Mouse (Mus musculus): ENCODE measurements around the gene Proser3. TPM values are rescaled to one million over a fixed set of nuclear protein-coding genes. Genes with fewer than 3 reads are reported as not detected.
A peak's percentile ranks its signal among the peaks of the same experiment; 100 is the strongest.

The Proser3 gene
- polyA plus RNA-seq, 1 experiment from 2014 or later: 6.2 TPM

- Histone ChIP-seq H3K4me2 (ENCODE audit: low read length) (no peak overlapping the region), H3K4me3 (ENCODE audit: low read depth, low read length) (no peak overlapping the region), H3K27ac (ENCODE audit: low read depth, low read length) (no peak overlapping the region), H3K4me1 (ENCODE audit: control insufficient read depth, insufficient read depth, low read length) (no peaks in the 10 kb centered on the region), H3K27me3 (replicated peaks; ENCODE audit: control insufficient read depth, insufficient read depth, low read length) (no peaks in the 10 kb centered on the region), H3K9ac (ENCODE audit: low read length) (no peak overlapping the region), H3K36me3 (ENCODE audit: control insufficient read depth, insufficient read depth, low read length) (no peaks in the 10 kb centered on the region), H3K9me3 (replicated peaks; ENCODE audit: control insufficient read depth, low read length) (no peaks in the 10 kb centered on the region)
- WGBS: 58% methylated on average over 5 of the region's 5 CpGs
- ATAC-seq (no peak), DNase-seq (ENCODE audit: low spot score) (no peak)
These were observed 40.8 kb upstream of the Proser3 start for GRCm38 (mm10) chr7:30592772-30593423.

- Histone ChIP-seq H3K36me3 (ENCODE audit: control insufficient read depth, insufficient read depth, low read length) (peaks cover 5% of the 10 kb centered on the region), H3K27me3 (replicated peaks; ENCODE audit: control insufficient read depth, insufficient read depth, low read length) (no peaks in the 10 kb centered on the region), H3K4me2 (ENCODE audit: low read length) (no peak overlapping the region), H3K27ac (ENCODE audit: low read depth, low read length) (no peak overlapping the region), H3K9me3 (replicated peaks; ENCODE audit: control insufficient read depth, low read length) (no peaks in the 10 kb centered on the region), H3K4me3 (ENCODE audit: low read depth, low read length) (no peak overlapping the region), H3K9ac (ENCODE audit: low read length) (peak overlapping the region; percentile 29; the same call in 1 of the 2 replicates), H3K4me1 (ENCODE audit: control insufficient read depth, insufficient read depth, low read length) (peaks cover 7% of the 10 kb centered on the region)
- ATAC-seq (no peak), DNase-seq (ENCODE audit: low spot score) (no peak)
- 14% methylated on average over 4 of the region's 4 CpGs for WGBS
These were observed 39.5 kb upstream of the Proser3 start for GRCm38 (mm10) chr7:30591605-30591951.

DNA sequence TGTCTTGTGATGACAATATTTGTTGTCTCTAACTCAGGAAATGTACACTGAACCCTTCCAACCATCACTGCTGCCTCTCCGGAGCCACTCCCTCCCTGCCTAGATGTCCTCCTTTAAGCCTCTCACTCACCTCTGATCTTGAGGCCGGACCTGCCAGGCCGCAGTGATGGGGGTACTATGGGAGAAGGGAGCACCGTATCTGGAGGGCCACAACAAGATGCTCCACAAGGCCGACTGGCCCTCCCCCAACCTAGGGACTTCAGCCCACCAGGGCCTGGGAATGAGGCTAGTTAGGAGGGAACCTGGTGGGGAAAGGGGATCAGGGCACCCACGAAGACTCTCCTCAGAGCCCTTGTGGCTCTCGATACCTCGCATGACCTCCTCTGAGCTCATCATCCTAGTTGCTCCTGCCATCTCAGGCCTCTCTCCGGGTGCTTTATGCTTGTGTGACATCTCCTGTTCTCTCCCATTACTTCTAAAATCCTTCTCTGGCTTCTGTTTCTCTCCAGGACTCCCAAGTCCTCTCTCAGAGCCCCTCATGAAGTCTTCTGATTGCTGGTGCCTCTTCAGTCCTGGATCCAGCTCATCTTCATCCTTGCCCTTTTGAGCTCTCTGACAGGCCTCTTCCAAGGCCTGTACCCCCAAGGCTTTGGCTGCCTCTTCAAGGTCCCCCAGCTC lies 39.0 kb upstream of the Proser3 start:
- Histone ChIP-seq H3K36me3 (ENCODE audit: control insufficient read depth, insufficient read depth, low read length) (peaks cover 10% of the 10 kb centered on the region), H3K9me3 (replicated peaks; ENCODE audit: control insufficient read depth, low read length) (no peaks in the 10 kb centered on the region), H3K27ac (ENCODE audit: low read depth, low read length) (no peak overlapping the region), H3K9ac (ENCODE audit: low read length) (peak overlapping the region; percentile 29; the same call in 1 of the 2 replicates), H3K27me3 (replicated peaks; ENCODE audit: control insufficient read depth, insufficient read depth, low read length) (no peaks in the 10 kb centered on the region), H3K4me3 (ENCODE audit: low read depth, low read length) (no peak overlapping the region), H3K4me1 (ENCODE audit: control insufficient read depth, insufficient read depth, low read length) (peaks cover 7% of the 10 kb centered on the region), H3K4me2 (ENCODE audit: low read length) (no peak overlapping the region)
- DNase-seq (ENCODE audit: low spot score) (no peak), ATAC-seq (no peak)
- WGBS: 89% methylated on average over 9 of the region's 9 CpGs

DNA sequence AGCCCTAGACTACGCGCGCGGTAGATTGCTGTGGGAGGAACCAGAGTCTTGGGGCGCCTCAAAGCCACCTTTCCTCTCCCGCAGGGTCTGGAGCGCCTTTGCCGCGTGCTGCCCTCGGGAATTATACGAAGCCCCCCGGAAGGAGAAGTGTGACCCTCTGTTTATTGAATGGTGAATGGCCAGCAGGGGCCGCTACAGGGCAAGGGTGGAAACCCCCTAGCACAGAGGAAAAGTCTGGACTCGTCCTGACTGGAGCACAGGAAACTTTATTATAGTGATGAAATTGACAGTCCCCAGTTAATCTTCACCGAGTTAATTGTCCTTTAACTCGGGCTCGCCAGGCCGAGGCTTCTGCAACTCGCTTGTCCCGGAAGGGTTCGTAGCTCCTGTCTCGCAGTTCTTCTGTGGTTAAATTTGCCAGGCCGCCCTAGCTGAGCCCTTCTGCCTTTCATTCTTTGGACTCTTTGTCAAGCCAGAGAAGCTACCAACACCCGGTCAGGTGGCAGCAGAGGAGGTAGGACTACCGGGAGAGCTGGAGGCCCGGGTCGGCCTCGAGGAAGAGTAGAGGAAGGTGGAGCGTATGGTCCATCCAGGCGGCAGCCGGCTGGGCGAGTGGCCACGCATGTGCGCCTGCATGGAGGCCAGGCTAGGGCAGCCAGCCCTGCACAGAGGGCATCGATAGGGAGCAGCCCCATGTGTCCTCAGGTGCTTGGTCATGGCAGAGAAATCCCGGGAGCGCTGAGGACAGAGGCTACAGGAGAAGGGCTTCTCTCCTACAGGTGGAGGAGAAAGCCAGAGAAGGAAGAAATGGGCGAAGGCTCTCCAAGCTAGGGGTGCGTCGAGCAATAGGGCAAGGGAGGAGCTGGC lies 37.6 kb upstream of the Proser3 start:
- Histone ChIP-seq H3K27ac (ENCODE audit: low read depth, low read length) (peak overlapping the region; percentile 92), H3K4me3 (ENCODE audit: low read depth, low read length) (peak overlapping the region; percentile 98)
- peak; percentile 71 for ATAC-seq

DNA sequence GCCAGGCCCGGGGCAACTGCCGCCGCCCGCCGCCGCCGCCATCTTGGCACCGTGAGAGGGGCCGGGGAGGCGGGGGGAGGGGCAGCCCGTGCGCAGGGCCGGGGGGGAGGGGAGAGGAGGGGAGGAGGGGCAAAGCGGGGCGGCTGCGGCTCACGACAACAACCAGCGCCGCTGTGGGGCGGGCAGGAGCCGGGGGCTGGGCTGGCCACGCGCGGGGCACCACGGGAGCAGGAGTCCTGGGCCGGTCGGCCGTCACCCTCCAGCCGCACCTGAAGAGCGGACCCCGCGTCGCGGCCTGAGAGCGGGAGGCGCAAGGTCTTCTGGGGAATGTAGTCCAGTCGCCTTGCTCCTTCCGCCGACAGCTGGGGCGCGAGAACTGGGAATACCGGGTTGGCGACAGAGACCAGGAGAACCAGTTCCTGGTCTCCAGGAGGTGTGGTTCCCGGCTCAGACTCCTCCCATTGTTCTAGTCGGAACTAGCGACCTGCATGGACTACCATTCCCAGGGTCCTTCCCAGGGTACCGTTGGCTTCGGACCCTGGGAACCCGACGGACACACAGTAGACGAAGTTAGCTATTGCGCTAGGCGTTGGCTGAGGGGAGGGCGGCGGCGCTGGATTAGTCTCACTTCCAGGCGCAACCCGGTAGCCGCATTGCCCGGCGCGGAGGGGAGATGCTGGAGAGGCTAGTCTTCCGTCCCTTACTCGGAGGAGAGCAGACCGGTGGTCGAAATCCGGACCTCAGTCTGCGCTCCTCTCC lies 36.8 kb upstream of the Proser3 start, which contains the start of gene Kmt2b:
Gene Kmt2b, minus strand, starts transcription at position 51 of the 759 bp plus-strand sequence.
- H3K9ac ChIP-seq (ENCODE audit: low read length): peak within 1 kb of the TSS; percentile 97
- peak within 1 kb of the TSS; percentile 95 for H3K4me2 ChIP-seq (ENCODE audit: low read length)
- under 1% methylated on average over 52 of the region's 68 CpGs for WGBS
- H3K36me3 ChIP-seq (ENCODE audit: control insufficient read depth, insufficient read depth, low read length): peaks cover 32% of the 10 kb centered on the region
- peaks cover 7% of the 10 kb centered on the region for H3K4me1 ChIP-seq (ENCODE audit: control insufficient read depth, insufficient read depth, low read length)
- DNase-seq (ENCODE audit: low spot score) (peak; percentile 98), ATAC-seq (peak; percentile 95)
- H3K27ac ChIP-seq (ENCODE audit: low read depth, low read length): peak within 1 kb of the TSS; percentile 92
- no peaks in the 10 kb centered on the region for H3K27me3 ChIP-seq (replicated peaks; ENCODE audit: control insufficient read depth, insufficient read depth, low read length)
- peak within 1 kb of the TSS; percentile 98 for H3K4me3 ChIP-seq (ENCODE audit: low read depth, low read length)
- no peaks in the 10 kb centered on the region for H3K9me3 ChIP-seq (replicated peaks; ENCODE audit: control insufficient read depth, low read length)

More for the DNA sequence above, 37.6 kb upstream of the Proser3 start:
- WGBS: 32% methylated on average over 39 of the region's 40 CpGs
- H3K4me1 ChIP-seq (ENCODE audit: control insufficient read depth, insufficient read depth, low read length): peaks cover 7% of the 10 kb centered on the region
- DNase-seq (ENCODE audit: low spot score): peak; percentile 92
- peak overlapping the region; percentile 95 for H3K4me2 ChIP-seq (ENCODE audit: low read length)
- H3K27me3 ChIP-seq (replicated peaks; ENCODE audit: control insufficient read depth, insufficient read depth, low read length): no peaks in the 10 kb centered on the region
- H3K9ac ChIP-seq (ENCODE audit: low read length): peak overlapping the region; percentile 97
- H3K36me3 ChIP-seq (ENCODE audit: control insufficient read depth, insufficient read depth, low read length): peaks cover 24% of the 10 kb centered on the region
- no peaks in the 10 kb centered on the region for H3K9me3 ChIP-seq (replicated peaks; ENCODE audit: control insufficient read depth, low read length)

GRCm38 (mm10) chr7:30587842-30588667 lies 36.0 kb upstream of the Proser3 start:
- DNase-seq (ENCODE audit: low spot score): peak; percentile 29
- WGBS: under 1% methylated on average over 63 of the region's 67 CpGs

GRCm38 (mm10) chr7:30586455-30587020 lies 34.4 kb upstream of the Proser3 start:
- 89% methylated on average over 28 of the region's 28 CpGs for WGBS
- peak overlapping the region; percentile 95 for H3K4me2 ChIP-seq (ENCODE audit: low read length)
- H3K9ac ChIP-seq (ENCODE audit: low read length): peak overlapping the region; percentile 97
- peaks cover 7% of the 10 kb centered on the region for H3K4me1 ChIP-seq (ENCODE audit: control insufficient read depth, insufficient read depth, low read length)
- DNase-seq (ENCODE audit: low spot score) (no peak), ATAC-seq (no peak)
- no peaks in the 10 kb centered on the region for H3K27me3 ChIP-seq (replicated peaks; ENCODE audit: control insufficient read depth, insufficient read depth, low read length)
- no peaks in the 10 kb centered on the region for H3K9me3 ChIP-seq (replicated peaks; ENCODE audit: control insufficient read depth, low read length)
- H3K4me3 ChIP-seq (ENCODE audit: low read depth, low read length): no peak overlapping the region
- no peak overlapping the region for H3K27ac ChIP-seq (ENCODE audit: low read depth, low read length)
- H3K36me3 ChIP-seq (ENCODE audit: control insufficient read depth, insufficient read depth, low read length): peaks cover 55% of the 10 kb centered on the region

More at GRCm38 (mm10) chr7:30587842-30588667, 36.0 kb upstream of the Proser3 start:
- H3K9ac ChIP-seq (ENCODE audit: low read length): peak overlapping the region; percentile 97
- peak; percentile 48 for ATAC-seq
- no peaks in the 10 kb centered on the region for H3K9me3 ChIP-seq (replicated peaks; ENCODE audit: control insufficient read depth, low read length)
- no peaks in the 10 kb centered on the region for H3K27me3 ChIP-seq (replicated peaks; ENCODE audit: control insufficient read depth, insufficient read depth, low read length)
- H3K36me3 ChIP-seq (ENCODE audit: control insufficient read depth, insufficient read depth, low read length): peaks cover 40% of the 10 kb centered on the region
- H3K4me2 ChIP-seq (ENCODE audit: low read length): peak overlapping the region; percentile 95
- peaks cover 7% of the 10 kb centered on the region for H3K4me1 ChIP-seq (ENCODE audit: control insufficient read depth, insufficient read depth, low read length)
- peak overlapping the region; percentile 98 for H3K4me3 ChIP-seq (ENCODE audit: low read depth, low read length)
- peak overlapping the region; percentile 92 for H3K27ac ChIP-seq (ENCODE audit: low read depth, low read length)
